8 mouse cellular contexts compared by ENCODE assay signal in the genomic region with DNA sequence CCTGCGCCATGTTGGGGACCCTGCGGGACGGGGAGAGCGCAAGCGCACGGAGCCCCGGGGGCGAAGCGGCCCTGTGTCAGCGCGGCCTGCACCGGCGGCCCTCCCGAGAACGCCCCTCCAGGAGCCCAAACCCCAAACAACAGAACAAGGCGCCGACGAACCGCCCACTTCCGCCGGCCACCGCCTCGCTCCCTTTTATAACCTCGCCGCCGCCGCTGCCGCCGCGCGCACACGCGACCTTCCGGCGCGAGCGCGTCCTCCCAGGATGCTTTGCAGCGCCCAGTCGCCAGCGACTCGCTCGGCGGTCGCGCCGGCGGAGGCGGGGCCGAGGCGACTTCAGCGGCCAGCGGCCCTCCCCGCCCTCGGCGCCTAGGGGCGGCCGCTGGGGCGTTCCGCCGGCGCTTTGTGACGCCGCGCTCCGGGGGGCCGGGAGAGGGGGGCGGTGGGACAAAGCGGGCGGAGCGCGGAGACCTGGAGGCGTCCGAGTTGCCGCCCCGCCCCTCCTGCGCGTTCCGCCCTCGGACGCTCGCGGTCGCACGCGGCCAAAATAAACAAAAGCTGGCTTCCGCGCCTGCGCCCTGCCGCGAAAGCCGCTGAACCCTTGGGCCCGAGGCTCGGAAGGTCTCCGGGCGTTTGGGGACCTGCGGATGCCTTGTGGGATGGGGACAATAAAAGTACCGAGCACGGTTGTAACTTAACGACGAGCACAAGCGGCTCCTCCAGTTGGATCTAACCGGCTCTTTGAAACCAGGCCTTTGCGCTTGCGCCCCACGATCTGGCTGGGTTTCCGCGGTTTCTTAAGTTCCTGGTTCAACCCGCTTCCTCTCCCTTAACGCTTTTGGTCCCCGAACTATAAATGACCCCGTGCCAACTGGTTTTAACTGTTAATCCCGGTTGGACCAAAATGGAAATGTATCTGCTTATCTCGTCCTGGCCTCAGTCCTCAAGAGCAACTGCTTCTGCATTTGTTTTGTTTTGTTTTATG. TPM values are rescaled to one million over a fixed set of nuclear protein-coding genes. Genes with fewer than 3 reads are reported as not detected.
A peak's percentile ranks its signal among the peaks of the same experiment; 100 is the strongest.
DNase-seq lines count a peak whose midpoint lies in the region; ATAC-seq and TF ChIP-seq lines count a peak whose summit lies in the region.

Cdkn2aip (minus strand) TSS at position 172 of the 985 bp plus-strand sequence.

- H3K27me3 ChIP-seq in MEL (ENCODE audit: control insufficient read depth in 1 of 2, insufficient read depth in 2 of 2, low read length in 2 of 2) = no peaks in the 10 kb centered on the region
- no peaks in the 10 kb centered on the region for H3K27me3 ChIP-seq in cerebellum, adult 2 months (ENCODE audit: control insufficient read depth, insufficient read depth, low read length)
- no peaks in the 10 kb centered on the region for H3K27me3 ChIP-seq in forebrain, postnatal 0 days (ENCODE audit: insufficient read depth, low read length)
- H3K27me3 ChIP-seq in lung, embryonic 15.5 days = no peaks in the 10 kb centered on the region

- ATAC-seq in forebrain, postnatal 0 days = peak; percentile 94
- ATAC-seq in lung, embryonic 15.5 days (ENCODE audit: borderline replicate concordance, extremely low read depth, low FRiP score, low TSS enrichment) = peak; percentile 97

- peak within 1 kb of the TSS; percentile 62 to 94 for H3K4me3 ChIP-seq in MEL (ENCODE audit: control insufficient read depth in 1 of 2, insufficient read depth in 1 of 2, low read depth in 2 of 2, low read length in 2 of 2)
- H3K4me3 ChIP-seq in cerebellum, adult 2 months (replicated peaks; ENCODE audit: insufficient read depth, low read depth, low read length) = peak within 1 kb of the TSS; percentile 63
- H3K4me3 ChIP-seq in forebrain, postnatal 0 days (ENCODE audit: low read depth, low read length) = peak within 1 kb of the TSS; percentile 90
- peak within 1 kb of the TSS; percentile 86 for H3K4me3 ChIP-seq in lung, embryonic 15.5 days

- peak; percentile 96 for DNase-seq in MEL (ENCODE audit: low read depth, low spot score)
- peak; percentile 94 for DNase-seq in cerebellum, adult 2 months
- DNase-seq in forebrain, postnatal 0 days = peak; percentile 97
- peak; percentile 96 for DNase-seq in heart, postnatal 4 days
- DNase-seq in layer of hippocampus, adult 8-10 months (ENCODE audit: low spot score in 2 of 2) = peak; percentile 87 to 93
- DNase-seq in ovary, adult 18-20 months (ENCODE audit: low spot score) = peak; percentile 94
- DNase-seq in thymus, postnatal 0 days (ENCODE audit: low spot score) = peak; percentile 97

- peaks cover 0 to 8% of the 10 kb centered on the region in 2 experiments; a peak in 3 of 4 replicates for H3K36me3 ChIP-seq in MEL (ENCODE audit: control insufficient read depth in 1 of 2, insufficient read depth in 2 of 2, low read length in 2 of 2)
- peaks cover 15% of the 10 kb centered on the region for H3K36me3 ChIP-seq in forebrain, postnatal 0 days (ENCODE audit: insufficient read depth)
- H3K36me3 ChIP-seq in lung, embryonic 15.5 days = peaks cover 15% of the 10 kb centered on the region

- under 1% methylated on average over 103 of the region's 114 CpGs for WGBS in cerebellum, adult 2 months
- 3% methylated on average over 109 of the region's 114 CpGs for WGBS in forebrain, postnatal 0 days
- WGBS in lung, embryonic 15.5 days = under 1% methylated on average over 95 of the region's 114 CpGs

- no peak for TF ChIP-seq RAD21 in MEL (IDR thresholded peaks at IDR 0.05; ENCODE audit: low read depth, low read length)

- peak within 1 kb of the TSS; percentile 62 for H3K4me2 ChIP-seq in forebrain, postnatal 0 days (ENCODE audit: low read depth)
- peak within 1 kb of the TSS; percentile 73 for H3K4me2 ChIP-seq in lung, embryonic 15.5 days

- peak; percentile 78 to 82 for TF ChIP-seq POLR2A in MEL (IDR thresholded peaks at IDR 0.05; ENCODE audit: control insufficient read depth in 1 of 2, insufficient read depth in 1 of 2, low read depth in 1 of 2, low read length in 2 of 2, poor library complexity in 1 of 2)
- peak; percentile 66 for TF ChIP-seq POLR2A in cerebellum, adult 2 months (IDR thresholded peaks at IDR 0.05; ENCODE audit: borderline replicate concordance, insufficient read depth, low read length)

- TF ChIP-seq EP300 in MEL (IDR thresholded peaks at IDR 0.05; ENCODE audit: low read depth in 1 of 2, low read length in 2 of 2) = peak in 1 of 2 experiments; percentile 77; a peak in 3 of 4 replicates

- H3K4me1 ChIP-seq in MEL (ENCODE audit: control insufficient read depth in 1 of 2, insufficient read depth in 2 of 2, low read length in 2 of 2) = peaks cover 0 to 4% of the 10 kb centered on the region in 2 experiments; a peak in 2 of 4 replicates
- H3K4me1 ChIP-seq in cerebellum, adult 2 months (ENCODE audit: control insufficient read depth, insufficient read depth, low read length) = no peaks in the 10 kb centered on the region; the same call in none of the 2 replicates
- no peaks in the 10 kb centered on the region for H3K4me1 ChIP-seq in forebrain, postnatal 0 days (ENCODE audit: insufficient read depth)
- peaks cover 16% of the 10 kb centered on the region; the same call in 1 of the 2 replicates for H3K4me1 ChIP-seq in lung, embryonic 15.5 days

- H3K9me3 ChIP-seq in MEL (replicated peaks; ENCODE audit: insufficient read depth, low read length) = no peaks in the 10 kb centered on the region
- H3K9me3 ChIP-seq in forebrain, postnatal 0 days (ENCODE audit: low read length) = no peaks in the 10 kb centered on the region
- no peaks in the 10 kb centered on the region for H3K9me3 ChIP-seq in lung, embryonic 15.5 days

- H3K9ac ChIP-seq in MEL (ENCODE audit: control insufficient read depth, low read depth, low read length, poor library complexity, severe bottlenecking) = peak within 1 kb of the TSS; percentile 99
- H3K9ac ChIP-seq in forebrain, postnatal 0 days = peak within 1 kb of the TSS; percentile 92
- H3K9ac ChIP-seq in lung, embryonic 15.5 days = peak within 1 kb of the TSS; percentile 82

- H3K27ac ChIP-seq in MEL (ENCODE audit: control insufficient read depth, low read depth, low read length) = peak within 1 kb of the TSS; percentile 100
- peak within 1 kb of the TSS; percentile 71 for H3K27ac ChIP-seq in cerebellum, adult 2 months (ENCODE audit: insufficient read depth, low read length)
- H3K27ac ChIP-seq in forebrain, postnatal 0 days (ENCODE audit: low read depth, low read length) = peak within 1 kb of the TSS; percentile 95
- peak within 1 kb of the TSS; percentile 96 for H3K27ac ChIP-seq in lung, embryonic 15.5 days

- TF ChIP-seq CTCF in MEL (IDR thresholded peaks at IDR 0.05 in 2 of 3, conservative IDR thresholded peaks at IDR 0.05 in 1 of 3; ENCODE audit: control insufficient read depth in 1 of 3, insufficient read depth in 1 of 3, low read depth in 2 of 3, low read length in 3 of 3, poor library complexity in 1 of 3, severe bottlenecking in 1 of 3) = no peak
- TF ChIP-seq CTCF in cerebellum, adult 2 months (IDR thresholded peaks at IDR 0.05; ENCODE audit: borderline replicate concordance, insufficient read depth, low read depth, low read length) = no peak
- TF ChIP-seq CTCF in forebrain, postnatal 0 days (IDR thresholded peaks at IDR 0.05; ENCODE audit: low read depth) = no peak

- H3K79me2 ChIP-seq in MEL (ENCODE audit: control insufficient read depth, insufficient read depth, low read length, poor library complexity) = peaks cover 23% of the 10 kb centered on the region

TF ChIP-seq in MEL, 35 proteins besides CTCF, POLR2A, EP300 and RAD21 (continues in another document):
- TF ChIP-seq POLR2AphosphoS2 (IDR thresholded peaks at IDR 0.05; ENCODE audit: low read length) (peak; percentile 80), ETS1 (IDR thresholded peaks at IDR 0.05; ENCODE audit: low read depth, low read length) (peak; percentile 74), SIN3A (IDR thresholded peaks at IDR 0.05; ENCODE audit: low read length) (peak; percentile 75), ZC3H11A (IDR thresholded peaks at IDR 0.05; ENCODE audit: low read depth, low read length) (no peak), SMC3 (IDR thresholded peaks at IDR 0.05; ENCODE audit: low read depth, low read length) (no peak), MYC (IDR thresholded peaks at IDR 0.05; ENCODE audit: low read depth, low read length) (peak; percentile 66; the same call in 1 of the 2 replicates), ELF1 (IDR thresholded peaks at IDR 0.05; ENCODE audit: low read depth, low read length) (peak; percentile 76), E2F4 (IDR thresholded peaks at IDR 0.05; ENCODE audit: borderline replicate concordance, low read depth, low read length) (no peak), MAX (IDR thresholded peaks at IDR 0.05; ENCODE audit: low read length) (peak; percentile 48), MAFK (IDR thresholded peaks at IDR 0.05; ENCODE audit: borderline replicate concordance, low read depth, low read length) (no peak), HCFC1 (IDR thresholded peaks at IDR 0.05; ENCODE audit: low read depth, low read length) (peak; percentile 80), TCF12 (IDR thresholded peaks at IDR 0.05; ENCODE audit: low read depth, low read length) (peak; percentile 46; the same call in 1 of the 2 replicates), MXI1 (IDR thresholded peaks at IDR 0.05; ENCODE audit: low read depth, low read length) (peak; percentile 80), USF1 (IDR thresholded peaks at IDR 0.05; ENCODE audit: low read depth, low read length) (0 out of 2 replicates have a peak, but pooled peaks have one; percentile 7), TBP (IDR thresholded peaks at IDR 0.05; ENCODE audit: low read depth, low read length) (peak; percentile 94), NELFE (IDR thresholded peaks at IDR 0.05; ENCODE audit: low read depth, low read length) (peak; percentile 89), MYB (IDR thresholded peaks at IDR 0.05; ENCODE audit: low read depth, low read length) (peak; percentile 85), JUND (IDR thresholded peaks at IDR 0.05; ENCODE audit: low read depth, low read length) (no peak), ZMIZ1 (IDR thresholded peaks at IDR 0.05; ENCODE audit: low read depth, low read length) (peak; percentile 63), GATA1 (IDR thresholded peaks at IDR 0.05; ENCODE audit: low read depth, low read length) (peak; percentile 63)

RNA-seq across cellular contexts. Expression of gene Cdkn2aip, which starts in this region (rescaled TPM):
- 12.4 and 14.1 TPM in 2 replicates for total RNA-seq in MEL (2012; rRNA removed)
- polyA plus RNA-seq in MEL (2012; ENCODE audit: insufficient read depth in 1 of 2, insufficient read length in 2 of 2, low read depth in 1 of 2, low replicate concordance in 2 of 2, missing spikeins in 1 of 2) = 100 to 1,000 TPM in 1 of 2 experiments, 10 to 100 TPM in 1; 13.5 to 101 TPM
- polyA plus RNA-seq in cerebellum, adult 2 months (2012; rRNA removed) = 10.3 and 11.1 TPM in 2 replicates
- total RNA-seq in forebrain, postnatal 0 days (2014; rRNA removed) = 29.5 and 31.1 TPM in 2 replicates
- polyA plus RNA-seq in forebrain, postnatal 0 days (2015; fragmentation: Nextera tagmentation; extraction: Ambion mirVana) = 24.0 and 24.4 TPM in 2 replicates
- 10 to 100 TPM in 1 of 2 experiments, 1 to 10 TPM in 1; 9.4 to 12.0 TPM for total RNA-seq in heart, postnatal 4 days (2021)
- 10 to 100 TPM; 14.5 to 16.8 (median 16.2) TPM for total RNA-seq in layer of hippocampus, adult 8-10 months (2022)
- polyA plus RNA-seq in lung, embryonic 15.5 days (2015; fragmentation: Nextera tagmentation; extraction: Ambion mirVana) = 25.0 and 25.1 TPM in 2 replicates
- 36.1 and 36.5 TPM in 2 replicates for polyA plus RNA-seq in thymus, postnatal 0 days (2015; fragmentation: Nextera tagmentation; extraction: Ambion mirVana)

Comparison
In these comparisons a context has a peak if more than half of its experiments do, and no peak if none do; other contexts are left out.
1. Peak in every context shown above with its lines: DNase-seq, ATAC-seq, H3K4me3 ChIP-seq and H3K27ac ChIP-seq.